Mouse (Mus musculus): ENCODE measurements around the gene Hyal6.

GRCm38 (mm10) chr6:24734565-24734964 is 1.5 kb downstream of the Hyal6 start:
- TF ChIP-seq CTCF (IDR thresholded peaks at IDR 0.05; ENCODE audit: extremely low read depth, insufficient read depth, low read length), result no peak
- TF ChIP-seq POLR2A (IDR thresholded peaks at IDR 0.05; ENCODE audit: extremely low read depth, insufficient read depth, low read length), result no peak

Data from cortical plate, adult 2 months (tissue).